Mouse (Mus musculus) cortical plate, adult 2 months (tissue): ENCODE results near the gene Arid1b.

Source experiments
- CTCF ChIP-seq: fragments of 200-500 bp; IDR thresholded peaks from 2 replicates; pipeline ENCODE4 v1.5.1; 2011; ENCODE audit warnings: mild to moderate bottlenecking, control low read depth, low read length; ENCODE audit not compliant: insufficient read depth; ENCODE audit errors: extremely low read depth
- POLR2A ChIP-seq: fragments of 200-500 bp; IDR thresholded peaks from 2 replicates; pipeline ENCODE4 v1.6.1; 2011; ENCODE audit warnings: mild to moderate bottlenecking, low read length, control low read depth; ENCODE audit not compliant: insufficient read depth; ENCODE audit errors: extremely low read depth

- TF ChIP-seq POLR2A (no peak), CTCF (no peak)
Measured at GRCm38 (mm10) chr17:5190367-5190766, 196.2 kb downstream of the Arid1b start.
